Mouse (Mus musculus) gastrocnemius, adult 8-10 months (tissue): ENCODE data around the gene Afmid. TPM values are rescaled to one million over a fixed set of nuclear protein-coding genes. Genes with fewer than 3 reads are reported as not detected.

Experiments used
- DNase-seq, 2 experiments: peaks; one replicate each; pipeline ENCODE4 v3.0.0; 2022; ENCODE audit warnings: low spot score in 2 of 2
- total RNA-seq, 4 experiments: library from RNA; stranded (reverse); gene quantifications; 2 replicates each; pipeline ENCODE4 v1.2.4; 2022

Afmid gene
- total RNA-seq, 4 experiments from 2014 or later = 2.0 to 4.6 (median 3.4) TPM

DNA sequence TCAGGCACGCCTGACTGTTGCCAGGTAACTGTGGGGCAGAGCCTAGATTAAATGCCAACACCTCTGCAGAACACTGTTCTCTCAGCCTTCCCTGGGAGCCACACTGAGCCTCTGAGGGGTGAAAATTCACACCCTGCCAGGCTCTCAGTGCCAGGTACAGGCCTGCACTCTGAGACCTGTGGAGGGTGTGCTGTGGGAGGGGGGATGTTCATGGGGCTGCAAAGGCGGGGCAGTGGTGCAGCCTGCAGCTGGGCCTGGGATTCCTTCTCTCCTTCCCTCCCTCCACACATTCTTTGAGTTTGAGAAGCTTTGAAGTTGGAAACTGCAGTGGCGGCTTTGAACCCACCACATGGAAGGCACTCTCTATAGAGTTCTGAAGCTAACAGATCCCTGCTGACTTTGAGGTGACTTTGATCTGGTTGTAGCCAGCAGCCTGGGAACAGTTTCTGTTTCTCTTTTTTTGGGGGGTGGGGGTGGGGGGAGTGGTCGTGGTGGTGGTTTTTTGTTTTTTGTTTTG, 31.6 kb upstream of the Afmid start:
- DNase-seq = no peak

DNA sequence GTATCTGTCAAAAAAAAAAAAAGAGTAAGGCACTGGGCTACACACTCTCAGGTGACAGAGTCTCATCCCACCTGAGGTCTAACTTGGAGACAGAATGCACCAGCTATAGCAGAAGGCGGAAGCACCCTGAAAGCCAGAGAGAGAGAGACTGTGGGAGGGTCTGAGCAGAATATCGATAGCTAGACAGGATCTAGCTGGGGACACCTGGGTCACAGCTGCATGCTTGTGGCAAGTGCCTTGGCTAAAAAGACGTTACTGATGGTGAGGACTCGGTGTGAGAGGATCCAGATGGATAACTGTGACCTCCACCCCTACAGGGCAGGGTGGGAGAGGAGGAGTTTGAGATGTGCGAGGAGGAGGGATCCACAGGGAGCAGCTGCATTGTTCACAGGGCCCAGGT, 28.8 kb upstream of the Afmid start:
- no peak for DNase-seq

- no peak for DNase-seq
These were observed 28.1 kb upstream of the Afmid start, which contains the start of gene 6030468B19Rik for GRCm38 (mm10) chr11:117797511-117798159. TSS of gene 6030468B19Rik (plus strand) at chr11:117797660.

GRCm38 (mm10) chr11:117798160-117798541, 27.6 kb upstream of the Afmid start:
- DNase-seq = no peak

GRCm38 (mm10) chr11:117799174-117799573, 26.6 kb upstream of the Afmid start:
- no peak for DNase-seq

- no peak for DNase-seq
These were observed 25.7 kb upstream of the Afmid start for GRCm38 (mm10) chr11:117800038-117800437.

- no peak for DNase-seq
These were observed 24.1 kb upstream of the Afmid start for GRCm38 (mm10) chr11:117801650-117802049.

- DNase-seq = no peak
These were observed 22.5 kb upstream of the Afmid start for GRCm38 (mm10) chr11:117803166-117803688.

DNA sequence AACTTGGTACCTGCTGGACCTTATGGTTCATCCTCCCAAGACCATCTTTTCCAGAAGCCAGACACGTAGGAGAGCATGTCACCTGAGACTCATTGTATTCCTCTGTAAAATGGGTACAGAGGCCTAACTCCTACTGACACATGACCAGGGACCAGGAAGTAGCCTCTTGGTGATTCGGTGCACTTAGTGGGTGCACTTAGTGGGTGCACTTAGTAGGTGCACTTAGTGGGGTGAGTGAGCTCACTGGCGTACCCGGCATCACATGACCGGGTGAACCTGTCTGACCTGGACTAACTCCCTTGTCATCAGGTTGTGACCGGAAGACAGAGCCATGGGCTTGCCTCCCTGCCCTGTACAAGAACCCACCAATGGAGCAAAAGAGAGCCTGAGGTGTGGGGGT, 18.9 kb upstream of the Afmid start:
- no peak for DNase-seq

GRCm38 (mm10) chr11:117809407-117810311, 16.1 kb upstream of the Afmid start, which contains the start of the genes Gm20708 and Syngr2:
TSS of gene Gm20708 (plus strand) at chr11:117809668.
TSS of gene Syngr2 (plus strand) at chr11:117809668.
- DNase-seq = peak in 1 of 2 experiments; percentile 67

GRCm38 (mm10) chr11:117810401-117811046, 15.2 kb upstream of the Afmid start:
- DNase-seq = peak; percentile 88

DNA sequence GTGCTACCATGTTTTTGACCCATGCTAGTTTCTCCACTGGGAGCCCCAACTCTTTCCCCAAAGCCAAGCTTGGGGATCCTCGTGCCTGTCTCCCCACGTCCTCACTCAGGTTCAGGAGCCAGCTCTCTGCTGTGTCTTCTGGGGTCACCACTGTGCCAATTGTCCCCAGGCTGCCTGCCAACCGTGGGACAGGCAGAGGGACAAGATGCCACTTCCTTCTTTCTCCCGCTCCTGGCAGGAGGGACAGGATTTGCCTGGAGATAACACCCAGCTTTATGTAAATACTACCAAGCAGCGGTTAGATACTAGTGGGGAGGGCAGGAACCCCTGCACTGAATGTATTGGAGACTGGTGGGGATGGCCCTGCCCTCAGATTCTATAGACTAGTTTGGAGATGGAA, 11.9 kb upstream of the Afmid start:
- no peak for DNase-seq

DNA sequence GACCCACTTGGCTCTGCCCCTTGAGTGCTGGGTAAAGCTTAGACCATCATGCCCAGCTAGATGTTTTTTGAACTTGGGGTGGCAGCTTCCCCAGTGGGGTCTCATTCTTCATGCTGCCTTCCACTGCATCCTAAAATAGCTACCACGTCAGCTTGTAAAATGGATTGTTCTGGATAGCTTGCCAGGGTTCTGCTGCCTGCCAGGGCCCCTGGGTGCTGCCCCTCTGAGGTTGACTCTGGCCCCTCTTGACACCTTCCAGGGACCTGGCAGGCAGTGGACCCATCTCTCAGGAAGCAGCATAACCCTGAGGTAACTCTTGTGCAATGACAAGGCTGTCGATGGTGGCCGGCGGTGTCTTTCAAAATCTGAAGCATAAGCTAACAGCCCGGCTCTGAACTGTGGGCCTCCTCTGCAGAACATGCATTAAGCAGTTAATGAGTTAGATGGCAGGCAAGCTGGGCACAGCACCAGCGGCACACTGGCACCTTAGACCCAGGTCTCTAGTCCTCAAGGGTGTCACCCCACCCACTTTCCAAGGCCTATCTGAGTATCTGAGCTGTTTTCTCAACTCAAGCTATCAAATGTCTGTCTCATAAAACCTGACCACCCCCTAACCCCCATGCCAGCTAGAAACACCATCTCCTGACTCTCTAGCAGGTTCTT, 10.9 kb upstream of the Afmid start:
- peak in 1 of 2 experiments; percentile 53 for DNase-seq

GRCm38 (mm10) chr11:117815850-117816249, 9.9 kb upstream of the Afmid start:
- peak in 1 of 2 experiments; percentile 54 for DNase-seq

- no peak for DNase-seq
These were observed 9.2 kb upstream of the Afmid start for GRCm38 (mm10) chr11:117816389-117816996.

GRCm38 (mm10) chr11:117819095-117819494, 6.6 kb upstream of the Afmid start:
- DNase-seq = peak; percentile 70 to 86

- no peak for DNase-seq
These were observed 5.6 kb upstream of the Afmid start for GRCm38 (mm10) chr11:117820173-117820572.

DNA sequence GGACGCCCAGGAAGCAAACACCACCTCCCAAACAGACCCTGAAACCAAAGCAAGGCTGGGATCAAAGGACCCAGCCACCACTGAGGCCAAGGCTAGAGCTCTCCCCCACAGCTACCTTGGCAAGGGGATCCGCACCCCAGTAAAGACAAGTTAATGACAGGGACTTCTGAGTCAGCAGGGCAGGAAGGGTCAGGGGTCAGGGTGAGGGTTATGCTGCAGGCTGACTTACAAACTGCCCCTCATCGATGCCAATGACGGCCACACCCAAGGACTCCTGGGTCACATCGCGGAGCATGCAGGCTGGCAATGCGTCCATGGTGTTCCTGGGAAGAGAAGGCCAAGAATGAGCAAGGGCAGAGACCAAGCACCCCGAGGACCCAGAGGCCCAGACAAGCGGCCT, 3.9 kb upstream of the Afmid start:
- no peak for DNase-seq

- no peak for DNase-seq
These were observed 2.9 kb upstream of the Afmid start for GRCm38 (mm10) chr11:117822728-117823241.

- no peak for DNase-seq
These were observed 2.3 kb upstream of the Afmid start for GRCm38 (mm10) chr11:117823411-117823810.
